ENCODE assay signal across 18 mouse cellular contexts in genomic region chr19:40536526-40536925, GRCm38 (mm10). TPM values are rescaled to one million over a fixed set of nuclear protein-coding genes. Genes with fewer than 3 reads are reported as not detected.
DNase-seq lines count a peak whose midpoint lies in the region; ATAC-seq and TF ChIP-seq lines count a peak whose summit lies in the region.
"Had no signal": no experiment of that assay in that cellular context is flagged by ENCODE, and none has a peak within 500 bp of the region (broad histone marks: within the 10 kb centered on the region; RNA-seq: fewer than 3 reads in every experiment).

No protein-coding gene starts in this region.

- H3K4me3 ChIP-seq in lung, adult 2 months (replicated peaks; ENCODE audit: extremely low read depth, low read depth, low read length): no peak overlapping the region
- H3K4me3 ChIP-seq in liver, embryonic 13.5 days (replicated peaks): no peak overlapping the region
- H3K4me3 ChIP-seq in thymus, adult 2 months (ENCODE audit: control insufficient read depth, insufficient read depth, low read length): no peak overlapping the region
- H3K4me3 ChIP-seq in cerebellum, adult 2 months (replicated peaks; ENCODE audit: insufficient read depth, low read depth, low read length): no peak overlapping the region
- H3K4me3 ChIP-seq: embryonic facial prominence, embryonic 15.5 days; forebrain, embryonic 13.5 days; limb, embryonic 15.5 days had no signal

- no peaks in the 10 kb centered on the region for H3K36me3 ChIP-seq in liver, embryonic 13.5 days
- H3K36me3 ChIP-seq in thymus, adult 2 months (ENCODE audit: control insufficient read depth, insufficient read depth, low read length): no peaks in the 10 kb centered on the region
- H3K36me3 ChIP-seq: embryonic facial prominence, embryonic 15.5 days; limb, embryonic 15.5 days had no signal

- H3K27ac ChIP-seq in liver, embryonic 13.5 days: peak overlapping the region; percentile 83
- no peak overlapping the region for H3K27ac ChIP-seq in thymus, adult 2 months (ENCODE audit: control insufficient read depth, insufficient read depth, low read length)
- no peak overlapping the region for H3K27ac ChIP-seq in cerebellum, adult 2 months (ENCODE audit: insufficient read depth, low read length)
- H3K27ac ChIP-seq: embryonic facial prominence, embryonic 15.5 days; forebrain, embryonic 13.5 days; limb, embryonic 15.5 days had no signal

- TF ChIP-seq POLR2A in lung, adult 2 months (IDR thresholded peaks at IDR 0.05; ENCODE audit: borderline replicate concordance, extremely low read depth, low read depth, low read length): no peak
- no peak for TF ChIP-seq POLR2A in thymus, adult 2 months (IDR thresholded peaks at IDR 0.05; ENCODE audit: control insufficient read depth, extremely low read depth, insufficient read depth, low read length, poor library complexity)
- no peak for TF ChIP-seq POLR2A in cerebellum, adult 2 months (IDR thresholded peaks at IDR 0.05; ENCODE audit: borderline replicate concordance, insufficient read depth, low read length)

- H3K9me3 ChIP-seq in liver, embryonic 13.5 days (replicated peaks): no peaks in the 10 kb centered on the region
- H3K9me3 ChIP-seq: embryonic facial prominence, embryonic 15.5 days; forebrain, embryonic 13.5 days; limb, embryonic 15.5 days had no signal

- peak overlapping the region; percentile 51 for H3K4me2 ChIP-seq in liver, embryonic 13.5 days
- H3K4me2 ChIP-seq: embryonic facial prominence, embryonic 15.5 days; forebrain, embryonic 13.5 days; limb, embryonic 15.5 days had no signal

- DNase-seq in lung, postnatal 36 days: peak; percentile 54
- DNase-seq in lung, adult 2 months: no peak
- DNase-seq in c-Kit-positive CD71-positive TER-119-positive erythroid progenitor cells, embryonic 14.5 days (ENCODE audit: low spot score): peak; percentile 57
- peak; percentile 52 for DNase-seq in liver, embryonic 13.5 days
- DNase-seq in T-cell, adult 2 months (ENCODE audit: low spot score): no peak
- DNase-seq in thymus, adult 2 months: no peak
- DNase-seq in cerebellum, adult 2 months: no peak
- DNase-seq: adrenal gland, postnatal 10 days; cerebellum, adult 9-10 months; gastrocnemius, postnatal 14 days; heart, postnatal 10 days; kidney, adult 8-10 months; layer of hippocampus, postnatal 36 days had no signal

- no peak for TF ChIP-seq CTCF in lung, adult 2 months (IDR thresholded peaks at IDR 0.05; ENCODE audit: insufficient read depth, low read length)
- no peak for TF ChIP-seq CTCF in thymus, adult 2 months (IDR thresholded peaks at IDR 0.05; ENCODE audit: borderline replicate concordance, control insufficient read depth, extremely low read depth, insufficient read depth, low read length, poor library complexity)
- no peak for TF ChIP-seq CTCF in cerebellum, adult 2 months (IDR thresholded peaks at IDR 0.05; ENCODE audit: borderline replicate concordance, insufficient read depth, low read depth, low read length)

- WGBS in lung, adult 2 months: 59% methylated on average over 6 of the region's 6 CpGs
- 4% methylated on average over 6 of the region's 6 CpGs for WGBS in liver, embryonic 13.5 days (ENCODE audit: insufficient replicate concordance)
- WGBS in thymus, adult 2 months: 91% methylated on average over 6 of the region's 6 CpGs
- WGBS in cerebellum, adult 2 months: 95% methylated on average over 6 of the region's 6 CpGs

- peak; percentile 100 for ATAC-seq in liver, embryonic 13.5 days (ENCODE audit: low read depth)
- ATAC-seq: forebrain, embryonic 13.5 days; hindbrain, embryonic 16.5 days; midbrain, embryonic 16.5 days had no signal

- 0 out of 2 replicates have a peak overlapping the region, but pooled peaks have one; percentile 24 for H3K9ac ChIP-seq in liver, embryonic 13.5 days
- H3K9ac ChIP-seq: embryonic facial prominence, embryonic 15.5 days; forebrain, embryonic 13.5 days; limb, embryonic 15.5 days had no signal

- H3K4me1 ChIP-seq in lung, adult 2 months (ENCODE audit: control insufficient read depth, insufficient read depth, low read length): peaks cover 2% of the 10 kb centered on the region; the same call in 1 of the 2 replicates
- peaks cover 38% of the 10 kb centered on the region for H3K4me1 ChIP-seq in liver, embryonic 13.5 days (replicated peaks)
- H3K4me1 ChIP-seq in thymus, adult 2 months (replicated peaks; ENCODE audit: control insufficient read depth, insufficient read depth, low read length): no peaks in the 10 kb centered on the region
- no peaks in the 10 kb centered on the region for H3K4me1 ChIP-seq in cerebellum, adult 2 months (ENCODE audit: control insufficient read depth, insufficient read depth, low read length)
- H3K4me1 ChIP-seq: embryonic facial prominence, embryonic 15.5 days; forebrain, embryonic 13.5 days; limb, embryonic 15.5 days had no signal

- H3K27me3 ChIP-seq in liver, embryonic 13.5 days: peaks cover 24% of the 10 kb centered on the region; the same call in 1 of the 2 replicates
- H3K27me3 ChIP-seq in thymus, adult 2 months (ENCODE audit: control insufficient read depth, insufficient read depth, low read length): no peaks in the 10 kb centered on the region
- H3K27me3 ChIP-seq in cerebellum, adult 2 months (ENCODE audit: control insufficient read depth, insufficient read depth, low read length): no peaks in the 10 kb centered on the region; the same call in 1 of the 2 replicates
- H3K27me3 ChIP-seq: embryonic facial prominence, embryonic 15.5 days; forebrain, embryonic 13.5 days; limb, embryonic 15.5 days had no signal

RNA-seq across cellular contexts. Expression of gene Sorbs1, which starts 22.9 kb away (rescaled TPM):
- polyA plus RNA-seq in lung, adult 2 months (2012; rRNA removed): 26.4 and 43.4 TPM in 2 replicates
- polyA plus RNA-seq in liver, embryonic 13.5 days (2015; fragmentation: Nextera tagmentation; extraction: Ambion mirVana): 28.8 and 37.4 TPM in 2 replicates
- 9.4 and 14.0 TPM in 2 replicates for polyA plus RNA-seq in thymus, adult 2 months (2012; rRNA removed)
- 79.3 and 92.5 TPM in 2 replicates for polyA plus RNA-seq in cerebellum, adult 2 months (2012; rRNA removed)

RNA-seq across cellular contexts. Expression of gene Aldh18a1, which starts 51.7 kb away (rescaled TPM):
- polyA plus RNA-seq in lung, adult 2 months (2012; rRNA removed): 9.0 and 13.3 TPM in 2 replicates
- polyA plus RNA-seq in liver, embryonic 13.5 days (2015; fragmentation: Nextera tagmentation; extraction: Ambion mirVana): 42.9 and 51.0 TPM in 2 replicates
- 37.9 and 40.5 TPM in 2 replicates for polyA plus RNA-seq in thymus, adult 2 months (2012; rRNA removed)
- 25.3 and 32.2 TPM in 2 replicates for polyA plus RNA-seq in cerebellum, adult 2 months (2012; rRNA removed)

Comparison
In these comparisons a context has a peak if more than half of its experiments do, and no peak if none do; other contexts are left out.
1. DNase-seq: peak in lung, postnatal 36 days (single experiment), c-Kit-positive CD71-positive TER-119-positive erythroid progenitor cells, embryonic 14.5 days (single experiment) and liver, embryonic 13.5 days (single experiment); none in lung, adult 2 months (single experiment), T-cell, adult 2 months (single experiment), thymus, adult 2 months (single experiment) and cerebellum, adult 2 months (0 of 2).